Mouse (Mus musculus) layer of hippocampus, adult 2 months (tissue): ENCODE measurements around the gene Eif3i. TPM values are rescaled to one million over a fixed set of nuclear protein-coding genes. Genes with fewer than 3 reads are reported as not detected.

Experiments used
- DNase-seq, 2 experiments: peaks; one replicate each; pipeline ENCODE4 v3.0.0; 2022; ENCODE audit warnings: low spot score in 2 of 2
- H3K27ac ChIP-seq: fragments of 200-600 bp; 2 replicates; pipeline ENCODE4 v1.8.1; 2022
- H3K4me3 ChIP-seq: fragments of 200-600 bp; 2 replicates; pipeline ENCODE4 v1.8.1; 2022; ENCODE audit warnings: mild to moderate bottlenecking
- CTCF ChIP-seq: fragments of 200-600 bp; conservative IDR thresholded peaks from 2 replicates; pipeline ENCODE4 v1.8.1; 2022; ENCODE audit warnings: antibody characterized with exemption, mild to moderate bottlenecking, moderate library complexity
- total RNA-seq, 2 experiments: library from RNA; stranded (reverse); gene quantifications; 2 replicates each; pipeline ENCODE4 v1.2.3; 2021

The Eif3i gene
- total RNA-seq, 2 experiments from 2014 or later, result 117 to 120 TPM

GRCm38 (mm10) chr4:129625029-129625370 is 24.6 kb upstream of the Eif3i start:
- no peak for TF ChIP-seq CTCF
- peak in 1 of 2 experiments; percentile 49 for DNase-seq
- H3K4me3 ChIP-seq, result peak overlapping the region; percentile 90
- peak overlapping the region; percentile 98 for H3K27ac ChIP-seq

GRCm38 (mm10) chr4:129624281-129625028 is 24.0 kb upstream of the Eif3i start:
- peak; percentile 90 to 95 for DNase-seq
- H3K27ac ChIP-seq, result peak overlapping the region; percentile 98
- no peak for TF ChIP-seq CTCF
- H3K4me3 ChIP-seq, result peak overlapping the region; percentile 90

- Histone ChIP-seq H3K4me3 (peak within 1 kb of the TSS; percentile 90), H3K27ac (peak within 1 kb of the TSS; percentile 98)
- DNase-seq, result peak; percentile 64 to 71
- TF ChIP-seq CTCF, result no peak
Observed at GRCm38 (mm10) chr4:129623681-129624091, 23.2 kb upstream of the Eif3i start, which contains the start of gene Ccdc28b. Gene Ccdc28b, minus strand, starts transcription at chr4:129623947.

GRCm38 (mm10) chr4:129622803-129623535 is 22.5 kb upstream of the Eif3i start:
- Histone ChIP-seq H3K27ac (peak overlapping the region; percentile 98), H3K4me3 (peak overlapping the region; percentile 90)
- no peak for TF ChIP-seq CTCF
- no peak for DNase-seq

- DNase-seq, result no peak
- peak overlapping the region; percentile 98 for H3K27ac ChIP-seq
- peak overlapping the region; percentile 90 for H3K4me3 ChIP-seq
- peak; percentile 28; the same call in 1 of the 2 replicates for TF ChIP-seq CTCF
Observed at GRCm38 (mm10) chr4:129622120-129622802, 21.8 kb upstream of the Eif3i start.

- H3K27ac ChIP-seq, result peak overlapping the region; percentile 98
- no peak for TF ChIP-seq CTCF
- peak overlapping the region; percentile 90 for H3K4me3 ChIP-seq
- DNase-seq, result no peak
Observed at GRCm38 (mm10) chr4:129621283-129621841, 20.9 kb upstream of the Eif3i start.

GRCm38 (mm10) chr4:129620419-129621282 is 20.2 kb upstream of the Eif3i start:
- no peak for TF ChIP-seq CTCF
- peak overlapping the region; percentile 38 for H3K4me3 ChIP-seq
- peak overlapping the region; percentile 98 for H3K27ac ChIP-seq
- no peak for DNase-seq

- H3K4me3 ChIP-seq, result peak within 1 kb of the TSS; percentile 67
- peak; percentile 97 to 98 for DNase-seq
- H3K27ac ChIP-seq, result peak within 1 kb of the TSS; percentile 98
- TF ChIP-seq CTCF, result peak; percentile 28
Observed at GRCm38 (mm10) chr4:129618786-129619691, 18.6 kb upstream of the Eif3i start, which contains the start of gene Iqcc. Gene Iqcc, minus strand, starts transcription at chr4:129619099.

GRCm38 (mm10) chr4:129618031-129618430 is 17.6 kb upstream of the Eif3i start:
- Histone ChIP-seq H3K4me3 (peak overlapping the region; percentile 67), H3K27ac (peak overlapping the region; percentile 98)
- no peak for TF ChIP-seq CTCF
- DNase-seq, result no peak

GRCm38 (mm10) chr4:129617121-129617641 is 16.7 kb upstream of the Eif3i start:
- no peak overlapping the region for H3K4me3 ChIP-seq
- H3K27ac ChIP-seq, result no peak overlapping the region
- DNase-seq, result no peak
- TF ChIP-seq CTCF, result no peak

GRCm38 (mm10) chr4:129616631-129617030 is 16.2 kb upstream of the Eif3i start:
- no peak overlapping the region for H3K4me3 ChIP-seq
- H3K27ac ChIP-seq, result no peak overlapping the region
- DNase-seq, result no peak
- no peak for TF ChIP-seq CTCF
